16 mouse cellular contexts compared by ENCODE assay signal in the genomic region with DNA sequence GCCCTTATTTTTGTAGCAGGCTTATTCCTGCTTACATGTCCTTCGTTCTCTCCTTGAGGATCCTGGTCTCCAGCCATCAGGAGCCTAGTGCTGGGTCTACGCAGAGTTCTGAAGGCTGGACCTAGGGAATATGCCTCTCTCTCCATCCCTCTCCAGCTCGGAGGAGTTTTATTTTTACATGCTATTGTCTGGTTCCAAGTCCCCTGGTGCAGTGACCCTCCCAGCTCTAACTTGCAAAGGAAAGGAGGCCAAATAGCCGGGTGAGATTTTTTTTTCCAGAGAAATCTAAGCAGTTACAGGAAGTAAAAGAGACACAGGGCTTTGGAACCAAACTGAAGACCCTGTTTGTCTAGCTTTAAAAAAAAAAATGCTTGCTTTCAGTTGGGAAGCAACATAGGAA.
DNase-seq lines count a peak whose midpoint lies in the region; ATAC-seq and TF ChIP-seq lines count a peak whose summit lies in the region.
"Had no signal": no experiment of that assay in that cellular context is flagged by ENCODE, and none has a peak within 500 bp of the region (broad histone marks: within the 10 kb centered on the region; RNA-seq: fewer than 3 reads in every experiment).

No protein-coding gene starts in this region.

- H3K4me2 ChIP-seq in heart, embryonic 14.5 days (ENCODE audit: low read length): no peak overlapping the region
- H3K4me2 ChIP-seq in heart, embryonic 11.5 days: no peak overlapping the region
- H3K4me2 ChIP-seq in kidney, embryonic 14.5 days (replicated peaks; ENCODE audit: low read depth, low read length): no peak overlapping the region
- H3K4me2 ChIP-seq in lung, embryonic 16.5 days (ENCODE audit: low read depth, low read length): no peak overlapping the region
- H3K4me2 ChIP-seq: limb, embryonic 13.5 days had no signal

- H3K9me3 ChIP-seq in heart, embryonic 14.5 days (ENCODE audit: control insufficient read depth, low read length): 0 out of 2 replicates have a peak, but pooled peaks cover 3% of the 10 kb centered on the region
- no peaks in the 10 kb centered on the region for H3K9me3 ChIP-seq in heart, embryonic 11.5 days (replicated peaks; ENCODE audit: control insufficient read depth, low read length)
- H3K9me3 ChIP-seq in kidney, embryonic 14.5 days (ENCODE audit: control insufficient read depth, low read length): no peaks in the 10 kb centered on the region
- H3K9me3 ChIP-seq in lung, embryonic 16.5 days (ENCODE audit: control insufficient read depth, low read length): 0 out of 2 replicates have a peak, but pooled peaks cover 3% of the 10 kb centered on the region

- H3K4me3 ChIP-seq in heart, embryonic 14.5 days (ENCODE audit: control insufficient read depth in 1 of 2, insufficient read depth in 1 of 2, low read depth in 1 of 2, low read length in 2 of 2): no peak overlapping the region
- H3K4me3 ChIP-seq in heart, embryonic 11.5 days (ENCODE audit: low read depth, low read length): no peak overlapping the region
- H3K4me3 ChIP-seq in kidney, embryonic 14.5 days (ENCODE audit: low read length): no peak overlapping the region
- H3K4me3 ChIP-seq in lung, embryonic 16.5 days (ENCODE audit: low read length): no peak overlapping the region
- H3K4me3 ChIP-seq in lung, adult 2 months (replicated peaks; ENCODE audit: extremely low read depth, low read depth, low read length): no peak overlapping the region
- H3K4me3 ChIP-seq: layer of hippocampus, adult 2 months; left cerebral cortex, adult 2 months; limb, embryonic 13.5 days; megakaryocyte, embryonic 14.5 days had no signal

- ATAC-seq in heart, embryonic 14.5 days (ENCODE audit: insufficient number of reproducible peaks, insufficient read depth, low FRiP score, low read depth): no peak
- no peak for ATAC-seq in heart, embryonic 11.5 days (replicated peaks; ENCODE audit: insufficient number of reproducible peaks, low FRiP score, low TSS enrichment)
- no peak for ATAC-seq in kidney, embryonic 14.5 days (ENCODE audit: low FRiP score, low TSS enrichment)
- no peak for ATAC-seq in lung, embryonic 16.5 days (ENCODE audit: low read depth)
- ATAC-seq: lung, postnatal 0 days; midbrain, embryonic 16.5 days had no signal

- no peaks in the 10 kb centered on the region for H3K36me3 ChIP-seq in heart, embryonic 14.5 days (ENCODE audit: control insufficient read depth, insufficient read depth, low read length)
- H3K36me3 ChIP-seq in heart, embryonic 11.5 days (ENCODE audit: control insufficient read depth, insufficient read depth, low read length): no peaks in the 10 kb centered on the region
- no peaks in the 10 kb centered on the region for H3K36me3 ChIP-seq in kidney, embryonic 14.5 days (ENCODE audit: control insufficient read depth, insufficient read depth, low read length)
- H3K36me3 ChIP-seq in lung, embryonic 16.5 days (ENCODE audit: control insufficient read depth, insufficient read depth, low read length): no peaks in the 10 kb centered on the region
- H3K36me3 ChIP-seq: limb, embryonic 13.5 days had no signal

- TF ChIP-seq CTCF in lung, adult 2 months (IDR thresholded peaks at IDR 0.05; ENCODE audit: insufficient read depth, low read length): no peak

- no peak for DNase-seq in kidney, adult 18-20 months
- no peak for DNase-seq in lung, adult 2 months
- DNase-seq in frontal cortex, postnatal 36 days (ENCODE audit: low spot score in 2 of 2): no peak
- DNase-seq: cerebellum, adult 11 months; cerebellum, postnatal 25 days; gastrocnemius, postnatal 36 days had no signal

- H3K27me3 ChIP-seq in heart, embryonic 14.5 days (ENCODE audit: control insufficient read depth, insufficient read depth, low read length): no peaks in the 10 kb centered on the region
- H3K27me3 ChIP-seq in heart, embryonic 11.5 days (ENCODE audit: control insufficient read depth, insufficient read depth, low read length): no peaks in the 10 kb centered on the region
- no peaks in the 10 kb centered on the region for H3K27me3 ChIP-seq in kidney, embryonic 14.5 days (ENCODE audit: control insufficient read depth, insufficient read depth, low read length)
- H3K27me3 ChIP-seq in lung, embryonic 16.5 days (ENCODE audit: control insufficient read depth, insufficient read depth, low read depth, low read length): no peaks in the 10 kb centered on the region
- H3K27me3 ChIP-seq: limb, embryonic 13.5 days had no signal

- peaks cover 6 to 14% of the 10 kb centered on the region in 2 experiments; a peak in 3 of 4 replicates for H3K4me1 ChIP-seq in heart, embryonic 14.5 days (ENCODE audit: control insufficient read depth in 2 of 2, insufficient read depth in 2 of 2, low read length in 2 of 2)
- H3K4me1 ChIP-seq in heart, embryonic 11.5 days (ENCODE audit: control insufficient read depth, insufficient read depth, low read length): no peaks in the 10 kb centered on the region; the same call in 1 of the 2 replicates
- H3K4me1 ChIP-seq in kidney, embryonic 14.5 days (ENCODE audit: control insufficient read depth, insufficient read depth, low read length): no peaks in the 10 kb centered on the region
- peaks cover 8% of the 10 kb centered on the region for H3K4me1 ChIP-seq in lung, embryonic 16.5 days (replicated peaks; ENCODE audit: control insufficient read depth, insufficient read depth, low read length)
- H3K4me1 ChIP-seq in lung, adult 2 months (ENCODE audit: control insufficient read depth, insufficient read depth, low read length): no peaks in the 10 kb centered on the region; the same call in 1 of the 2 replicates

- H3K9ac ChIP-seq in heart, embryonic 14.5 days (ENCODE audit: low read length): no peak overlapping the region
- H3K9ac ChIP-seq in heart, embryonic 11.5 days (ENCODE audit: low read depth, low read length): no peak overlapping the region
- H3K9ac ChIP-seq in kidney, embryonic 14.5 days (ENCODE audit: low read depth, low read length): no peak overlapping the region
- no peak overlapping the region for H3K9ac ChIP-seq in lung, embryonic 16.5 days (ENCODE audit: low read length)
- H3K9ac ChIP-seq: limb, embryonic 13.5 days had no signal

- H3K27ac ChIP-seq in heart, embryonic 14.5 days (replicated peaks in 1 of 2; ENCODE audit: control insufficient read depth in 1 of 2, insufficient read depth in 1 of 2, low read depth in 2 of 2, low read length in 2 of 2): peak overlapping the region; percentile 32 to 39; a peak in 3 of 4 replicates
- H3K27ac ChIP-seq in heart, embryonic 11.5 days (ENCODE audit: low read depth, low read length): no peak overlapping the region
- H3K27ac ChIP-seq in kidney, embryonic 14.5 days (ENCODE audit: low read depth, low read length): 0 out of 2 replicates have a peak overlapping the region, but pooled peaks have one; percentile 6
- peak overlapping the region; percentile 39 for H3K27ac ChIP-seq in lung, embryonic 16.5 days (ENCODE audit: low read length)
- H3K27ac ChIP-seq: layer of hippocampus, adult 2 months; left cerebral cortex, adult 2 months; limb, embryonic 13.5 days had no signal

- 62% methylated on average over 4 of the region's 4 CpGs for WGBS in heart, embryonic 14.5 days
- WGBS in heart, embryonic 11.5 days (ENCODE audit: insufficient replicate concordance): 69% methylated on average over 4 of the region's 4 CpGs
- 69% methylated on average over 4 of the region's 4 CpGs for WGBS in kidney, embryonic 14.5 days
- WGBS in lung, embryonic 16.5 days: 59% methylated on average over 4 of the region's 4 CpGs
- 59% methylated on average over 4 of the region's 4 CpGs for WGBS in lung, adult 2 months

- TF ChIP-seq POLR2A in lung, adult 2 months (IDR thresholded peaks at IDR 0.05; ENCODE audit: borderline replicate concordance, extremely low read depth, low read depth, low read length): no peak
